Mouse (Mus musculus): ENCODE measurements around the gene Cd72.

- TF ChIP-seq CTCF (IDR thresholded peaks at IDR 0.05; ENCODE audit: low read depth, low read length) (no peak), POLR2A (IDR thresholded peaks at IDR 0.05; ENCODE audit: extremely low read depth, insufficient read depth, low read length) (no peak)
Observed at GRCm38 (mm10) chr4:43428180-43428861, 26.1 kb downstream of the Cd72 start.

Measured in liver, adult 2 months (tissue).